Mouse (Mus musculus): ENCODE data around the gene Pum1. TPM values are rescaled to one million over a fixed set of nuclear protein-coding genes. Genes with fewer than 3 reads are reported as not detected.
"Not testable (repeated sequence)": the region's sequence is repeated elsewhere in the genome, so short reads cannot be mapped to it uniquely, and the experiment has no call there.

Gene Pum1
- polyA plus RNA-seq (2014; fragmentation: Nextera tagmentation; extraction: Ambion mirVana): 107 and 108 TPM in 2 replicates

- ATAC-seq (ENCODE audit: insufficient read depth, low FRiP score, low TSS enrichment): peak; percentile 95
- Histone ChIP-seq H3K4me1 (ENCODE audit: control insufficient read depth, insufficient read depth, low read length) (peaks cover 4% of the 10 kb centered on the region; the same call in 1 of the 2 replicates), H3K4me3 (ENCODE audit: low read depth, low read length) (peak within 1 kb of the TSS; percentile 93), H3K4me2 (ENCODE audit: low read depth) (peak within 1 kb of the TSS; percentile 87), H3K9me3 (ENCODE audit: control insufficient read depth, low read length) (no peaks in the 10 kb centered on the region), H3K27me3 (ENCODE audit: control insufficient read depth, insufficient read depth, low read length) (no peaks in the 10 kb centered on the region), H3K27ac (ENCODE audit: low read depth, low read length) (peak within 1 kb of the TSS; percentile 96), H3K36me3 (ENCODE audit: control insufficient read depth, insufficient read depth, low read length) (no peaks in the 10 kb centered on the region), H3K9ac (ENCODE audit: low read length) (peak within 1 kb of the TSS; percentile 97)
- WGBS: under 1% methylated on average over 72 of the region's 90 CpGs
- peak; percentile 96 for DNase-seq (ENCODE audit: low spot score)
Measured at GRCm38 (mm10) chr4:130662979-130663725, at the start of gene Pum1. Gene Pum1, plus strand, starts transcription at chr4:130663321.

DNA sequence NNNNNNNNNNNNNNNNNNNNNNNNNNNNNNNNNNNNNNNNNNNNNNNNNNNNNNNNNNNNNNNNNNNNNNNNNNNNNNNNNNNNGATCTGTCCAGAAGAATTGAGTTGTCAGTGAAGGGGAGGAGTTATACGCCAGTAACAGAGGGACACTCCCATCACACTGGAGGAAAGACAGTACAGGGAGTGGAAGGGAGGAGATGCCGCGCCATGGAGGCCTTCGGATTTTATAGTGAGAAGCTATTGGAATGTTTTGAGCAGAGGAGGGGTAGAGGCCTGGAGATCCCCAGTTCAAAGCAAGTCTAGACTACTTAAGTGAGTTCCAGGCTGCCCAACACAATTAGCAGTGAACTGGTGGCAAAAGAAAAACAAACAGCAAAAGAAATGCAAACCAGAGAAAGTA is 33.7 kb upstream of the Pum1 start:
- no peak overlapping the region for H3K27ac ChIP-seq (ENCODE audit: low read depth, low read length)
- no peaks in the 10 kb centered on the region for H3K27me3 ChIP-seq (ENCODE audit: control insufficient read depth, insufficient read depth, low read length)
- no peaks in the 10 kb centered on the region for H3K9me3 ChIP-seq (ENCODE audit: control insufficient read depth, low read length)
- no peaks in the 10 kb centered on the region for H3K4me1 ChIP-seq (ENCODE audit: control insufficient read depth, insufficient read depth, low read length)
- DNase-seq (ENCODE audit: low spot score) (peak; percentile 17), ATAC-seq (ENCODE audit: insufficient read depth, low FRiP score, low TSS enrichment) (no peak)
- H3K4me2 ChIP-seq (ENCODE audit: low read depth): 0 out of 2 replicates have a peak overlapping the region, but pooled peaks have one; percentile 10
- WGBS: 9% methylated on average over 4 of the region's 4 CpGs
- H3K9ac ChIP-seq (ENCODE audit: low read length): no peak overlapping the region
- no peaks in the 10 kb centered on the region for H3K36me3 ChIP-seq (ENCODE audit: control insufficient read depth, insufficient read depth, low read length)
- H3K4me3 ChIP-seq (ENCODE audit: low read depth, low read length): no peak overlapping the region

DNA sequence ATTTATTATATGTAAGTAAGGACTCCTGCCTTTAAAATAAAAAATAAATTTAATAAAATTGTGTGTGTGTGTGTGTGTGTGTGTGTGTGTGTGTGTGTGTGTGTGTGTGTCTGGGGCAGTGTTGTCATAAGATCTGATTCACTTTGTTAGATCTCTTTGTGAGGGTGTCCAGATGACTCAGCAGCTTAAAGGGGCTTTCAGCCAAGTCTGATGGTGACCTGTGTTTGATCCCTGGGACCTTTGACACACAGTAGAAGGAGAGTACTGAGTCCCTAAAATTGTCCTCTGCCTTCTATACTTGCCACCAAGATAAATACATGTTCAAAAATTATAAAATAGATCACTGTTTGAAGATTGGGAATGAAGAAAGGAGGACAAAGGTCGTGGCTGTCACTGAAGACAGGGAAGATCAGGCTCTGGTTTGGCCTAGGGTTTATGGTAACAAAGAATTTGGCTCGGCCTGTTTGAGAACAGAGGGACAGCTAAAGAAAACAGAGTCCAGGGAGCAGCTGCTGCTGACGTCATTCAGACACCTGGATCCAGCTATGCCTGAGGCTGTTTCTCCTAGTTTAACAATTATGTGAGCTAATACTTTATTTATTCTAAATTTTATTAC is 32.8 kb upstream of the Pum1 start:
- ATAC-seq (ENCODE audit: insufficient read depth, low FRiP score, low TSS enrichment) (no peak), DNase-seq (ENCODE audit: low spot score) (no peak)
- H3K4me3 ChIP-seq (ENCODE audit: low read depth, low read length): no peak overlapping the region
- no peak overlapping the region for H3K9ac ChIP-seq (ENCODE audit: low read length)
- no peak overlapping the region for H3K4me2 ChIP-seq (ENCODE audit: low read depth)
- no peaks in the 10 kb centered on the region for H3K4me1 ChIP-seq (ENCODE audit: control insufficient read depth, insufficient read depth, low read length)
- WGBS: 51% methylated on average over 3 of the region's 3 CpGs
- H3K36me3 ChIP-seq (ENCODE audit: control insufficient read depth, insufficient read depth, low read length): no peaks in the 10 kb centered on the region
- no peaks in the 10 kb centered on the region for H3K27me3 ChIP-seq (ENCODE audit: control insufficient read depth, insufficient read depth, low read length)
- no peaks in the 10 kb centered on the region for H3K9me3 ChIP-seq (ENCODE audit: control insufficient read depth, low read length)
- no peak overlapping the region for H3K27ac ChIP-seq (ENCODE audit: low read depth, low read length)

GRCm38 (mm10) chr4:130635076-130635475 is 28.0 kb upstream of the Pum1 start:
- H3K36me3 ChIP-seq (ENCODE audit: control insufficient read depth, insufficient read depth, low read length); H3K9me3 ChIP-seq (ENCODE audit: control insufficient read depth, low read length); H3K27ac ChIP-seq (ENCODE audit: low read depth, low read length); H3K9ac ChIP-seq (ENCODE audit: low read length); H3K27me3 ChIP-seq (ENCODE audit: control insufficient read depth, insufficient read depth, low read length); H3K4me2 ChIP-seq (ENCODE audit: low read depth); DNase-seq (ENCODE audit: low spot score); ATAC-seq (ENCODE audit: insufficient read depth, low FRiP score, low TSS enrichment); H3K4me1 ChIP-seq (ENCODE audit: control insufficient read depth, insufficient read depth, low read length); H3K4me3 ChIP-seq (ENCODE audit: low read depth, low read length): not testable (repeated sequence)
- 92% methylated on average over 3 of the region's 3 CpGs for WGBS

- H3K9ac ChIP-seq (ENCODE audit: low read length): no peak overlapping the region
- no peak overlapping the region for H3K4me2 ChIP-seq (ENCODE audit: low read depth)
- ATAC-seq (ENCODE audit: insufficient read depth, low FRiP score, low TSS enrichment) (no peak), DNase-seq (ENCODE audit: low spot score) (no peak)
- no peaks in the 10 kb centered on the region for H3K9me3 ChIP-seq (ENCODE audit: control insufficient read depth, low read length)
- 87% methylated on average over 3 of the region's 3 CpGs for WGBS
- H3K4me1 ChIP-seq (ENCODE audit: control insufficient read depth, insufficient read depth, low read length): no peaks in the 10 kb centered on the region
- H3K4me3 ChIP-seq (ENCODE audit: low read depth, low read length): no peak overlapping the region
- H3K27ac ChIP-seq (ENCODE audit: low read depth, low read length): no peak overlapping the region
- H3K36me3 ChIP-seq (ENCODE audit: control insufficient read depth, insufficient read depth, low read length): no peaks in the 10 kb centered on the region
- no peaks in the 10 kb centered on the region for H3K27me3 ChIP-seq (ENCODE audit: control insufficient read depth, insufficient read depth, low read length)
Measured at GRCm38 (mm10) chr4:130636761-130637160, 26.4 kb upstream of the Pum1 start.

GRCm38 (mm10) chr4:130637488-130638422 is 25.4 kb upstream of the Pum1 start:
- ATAC-seq (ENCODE audit: insufficient read depth, low FRiP score, low TSS enrichment): no peak
- no peak overlapping the region for H3K4me3 ChIP-seq (ENCODE audit: low read depth, low read length)
- H3K27me3 ChIP-seq (ENCODE audit: control insufficient read depth, insufficient read depth, low read length): no peaks in the 10 kb centered on the region
- H3K9me3 ChIP-seq (ENCODE audit: control insufficient read depth, low read length): no peaks in the 10 kb centered on the region
- no peaks in the 10 kb centered on the region for H3K36me3 ChIP-seq (ENCODE audit: control insufficient read depth, insufficient read depth, low read length)
- H3K4me1 ChIP-seq (ENCODE audit: control insufficient read depth, insufficient read depth, low read length): no peaks in the 10 kb centered on the region
- H3K27ac ChIP-seq (ENCODE audit: low read depth, low read length): no peak overlapping the region
- no peak overlapping the region for H3K9ac ChIP-seq (ENCODE audit: low read length)
- no peak overlapping the region for H3K4me2 ChIP-seq (ENCODE audit: low read depth)
- no peak for DNase-seq (ENCODE audit: low spot score)
- 88% methylated on average over 8 of the region's 9 CpGs for WGBS

DNA sequence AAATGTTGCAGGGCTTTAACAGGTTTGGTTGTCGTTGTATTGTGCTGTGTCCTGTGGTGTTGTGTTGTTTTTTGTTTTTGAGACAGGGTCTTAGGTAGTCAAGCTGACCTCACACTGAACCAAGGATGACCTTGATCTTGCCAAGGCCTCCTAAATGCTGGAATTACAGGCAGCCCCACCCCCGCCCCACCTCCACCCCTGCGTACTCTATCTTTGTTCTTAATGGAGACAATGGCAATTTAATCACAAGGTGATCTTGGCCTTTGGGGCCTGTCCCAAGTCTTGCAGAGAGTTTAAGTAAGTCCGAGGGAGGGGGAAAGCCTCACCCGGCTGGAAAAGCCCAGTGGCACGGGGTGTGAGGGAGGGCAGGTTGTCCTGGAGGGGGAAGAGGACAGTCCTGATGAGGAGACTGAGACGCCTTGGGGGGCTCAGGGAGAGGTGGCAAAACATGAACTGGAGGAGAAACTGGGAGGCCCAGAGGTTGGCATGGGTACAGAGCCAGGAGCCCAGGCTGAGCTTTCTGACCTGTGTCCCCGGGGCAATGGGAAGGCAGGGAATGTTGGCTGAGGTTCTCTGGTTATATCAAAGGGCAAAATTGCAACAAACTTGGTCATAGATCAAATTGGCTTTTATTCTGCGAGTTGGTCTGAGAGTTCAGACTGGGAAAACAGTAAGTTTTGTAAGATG is 22.9 kb upstream of the Pum1 start:
- Histone ChIP-seq H3K4me3 (ENCODE audit: low read depth, low read length) (no peak overlapping the region), H3K27me3 (ENCODE audit: control insufficient read depth, insufficient read depth, low read length) (no peaks in the 10 kb centered on the region), H3K9ac (ENCODE audit: low read length) (no peak overlapping the region), H3K27ac (ENCODE audit: low read depth, low read length) (no peak overlapping the region), H3K4me2 (ENCODE audit: low read depth) (no peak overlapping the region), H3K9me3 (ENCODE audit: control insufficient read depth, low read length) (no peaks in the 10 kb centered on the region), H3K36me3 (ENCODE audit: control insufficient read depth, insufficient read depth, low read length) (no peaks in the 10 kb centered on the region), H3K4me1 (ENCODE audit: control insufficient read depth, insufficient read depth, low read length) (no peaks in the 10 kb centered on the region)
- 74% methylated on average over 9 of the region's 9 CpGs for WGBS
- ATAC-seq (ENCODE audit: insufficient read depth, low FRiP score, low TSS enrichment) (no peak), DNase-seq (ENCODE audit: low spot score) (no peak)

DNA sequence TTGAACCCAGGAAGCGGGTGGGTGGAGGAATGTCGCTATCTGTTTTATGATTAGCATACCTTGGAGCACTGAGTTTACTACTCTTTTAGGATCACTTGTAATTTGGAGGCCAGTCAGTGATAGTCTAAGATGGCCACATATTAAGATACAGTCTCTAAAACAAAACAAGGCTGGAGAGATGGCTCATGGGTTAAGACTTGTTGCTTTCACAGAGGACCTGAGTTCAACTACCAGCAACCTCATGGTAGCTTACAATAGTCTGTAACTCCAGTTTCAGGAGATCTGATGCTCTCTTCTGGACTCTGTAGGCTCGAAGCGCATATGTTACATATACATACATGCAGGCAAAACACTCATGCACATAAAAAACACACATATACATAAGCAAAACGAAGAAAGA is 20.7 kb upstream of the Pum1 start:
- 88% methylated on average over 5 of the region's 5 CpGs for WGBS
- H3K4me1 ChIP-seq (ENCODE audit: control insufficient read depth, insufficient read depth, low read length): no peaks in the 10 kb centered on the region
- no peak overlapping the region for H3K4me3 ChIP-seq (ENCODE audit: low read depth, low read length)
- no peaks in the 10 kb centered on the region for H3K36me3 ChIP-seq (ENCODE audit: control insufficient read depth, insufficient read depth, low read length)
- H3K27ac ChIP-seq (ENCODE audit: low read depth, low read length): no peak overlapping the region
- no peak overlapping the region for H3K4me2 ChIP-seq (ENCODE audit: low read depth)
- no peaks in the 10 kb centered on the region for H3K9me3 ChIP-seq (ENCODE audit: control insufficient read depth, low read length)
- ATAC-seq (ENCODE audit: insufficient read depth, low FRiP score, low TSS enrichment) (no peak), DNase-seq (ENCODE audit: low spot score) (no peak)
- H3K9ac ChIP-seq (ENCODE audit: low read length): no peak overlapping the region
- no peaks in the 10 kb centered on the region for H3K27me3 ChIP-seq (ENCODE audit: control insufficient read depth, insufficient read depth, low read length)

Measured in neural tube, embryonic 11.5 days (tissue).